Mouse (Mus musculus) liver, embryonic 14.5 days (tissue): ENCODE results near the gene Col4a2. TPM values are rescaled to one million over a fixed set of nuclear protein-coding genes. Genes with fewer than 3 reads are reported as not detected.
A peak's percentile ranks its signal among the peaks of the same experiment; 100 is the strongest.

Experiments
- ATAC-seq: fragments of 200-750 bp; cut with Nextera tagmentation; 2 replicates; pipeline ENCODE4 v1.8.0; 2017; ENCODE audit warnings: moderate number of reproducible peaks, mild to moderate bottlenecking, moderate library complexity; ENCODE audit not compliant: insufficient read depth
- DNase-seq, 3 experiments: peaks; one replicate each; pipeline ENCODE4 v3.0.0-alpha.2; 2012 to 2013; ENCODE audit warnings: low read depth in 3 of 3, low spot score in 3 of 3
- H3K27ac ChIP-seq: fragments of 300-500 bp; sonication (generic); 2 replicates; pipeline ENCODE4 v1.5.1; 2014; ENCODE audit warnings: moderate library complexity, mild to moderate bottlenecking, control low read depth, inconsistent platforms
- H3K27me3 ChIP-seq: fragments of 300-500 bp; sonication (generic); 2 replicates; pipeline ENCODE4 v1.6.1; 2014; ENCODE audit warnings: mild to moderate bottlenecking, low read length, moderate library complexity; ENCODE audit not compliant: control insufficient read depth, insufficient read depth
- H3K36me3 ChIP-seq: fragments of 300-500 bp; sonication (generic); replicated peaks from 2 replicates; pipeline ENCODE4 v1.6.1; 2014; ENCODE audit warnings: low read depth; ENCODE audit not compliant: control insufficient read depth, insufficient read depth
- H3K4me1 ChIP-seq, 2 experiments: fragments of 200-500 bp in 1 of 2; fragments of 300-500 bp in 1 of 2; sonication (generic) in 1 of 2; replicated peaks; 2 replicates each; pipeline ENCODE4 v1.6.1; 2012 to 2014; ENCODE audit warnings: antibody characterized with exemption in 1 of 2, inconsistent platforms in 1 of 2, low read length in 1 of 2; ENCODE audit not compliant: control insufficient read depth in 2 of 2, insufficient read depth in 2 of 2
- H3K4me2 ChIP-seq: fragments of 300-500 bp; sonication (generic); 2 replicates; pipeline ENCODE4 v1.6.1; 2014; ENCODE audit warnings: low read depth, mild to moderate bottlenecking, control low read depth, moderate library complexity
- H3K4me3 ChIP-seq, 2 experiments: fragments of 200-500 bp in 1 of 2; fragments of 300-500 bp in 1 of 2; sonication (generic) in 1 of 2; 2 replicates each; pipeline ENCODE4 v1.5.1; 2012 to 2014; ENCODE audit warnings: low read depth in 2 of 2, low read length in 2 of 2, mild to moderate bottlenecking in 2 of 2, control low read depth in 1 of 2, inconsistent platforms in 1 of 2, moderate library complexity in 1 of 2; ENCODE audit not compliant: insufficient read depth in 1 of 2
- H3K9ac ChIP-seq: fragments of 300-500 bp; sonication (generic); replicated peaks from 2 replicates; pipeline ENCODE4 v1.6.1; 2014; ENCODE audit warnings: mild to moderate bottlenecking, control low read depth, moderate library complexity
- H3K9me3 ChIP-seq: fragments of 300-500 bp; sonication (generic); 2 replicates; pipeline ENCODE4 v1.6.1; 2016; ENCODE audit warnings: low read length, mixed read lengths; ENCODE audit not compliant: control insufficient read depth
- CTCF ChIP-seq: IDR thresholded peaks from 2 replicates; pipeline ENCODE4 v1.5.1; 2016; ENCODE audit warnings: antibody characterized with exemption, low read depth, control low read depth
- EP300 ChIP-seq: IDR thresholded peaks from 2 replicates; pipeline ENCODE4 v1.6.1; 2016; ENCODE audit warnings: antibody characterized with exemption, low read depth
- WGBS: fragments of 180-500 bp; shearing (Covaris S2); extraction: QIAGEN DNeasy Blood & Tissue Kit; methylation state at CpG from one replicate; pipeline ENCODE4 v1.1.7; 2014; ENCODE audit not compliant: insufficient replicate concordance; 5-methylcytosine and 5-hydroxymethylcytosine counted together
- polyA plus RNA-seq, 2 experiments: library from polyadenylated mRNA; depleted of rRNA in 1 of 2; stranded (reverse) in 1 of 2; unstranded in 1 of 2; fragments of >200 nt; fragmentation: Nextera tagmentation in 1 of 2; extraction: Ambion mirVana in 1 of 2; gene quantifications; 2 replicates each; pipeline versions ENCODE4 v1.2.1 to v1.2.3; 2012 to 2014

Col4a2 gene
- polyA plus RNA-seq, 2 experiments = 4.7 to 4.9 TPM

DNA sequence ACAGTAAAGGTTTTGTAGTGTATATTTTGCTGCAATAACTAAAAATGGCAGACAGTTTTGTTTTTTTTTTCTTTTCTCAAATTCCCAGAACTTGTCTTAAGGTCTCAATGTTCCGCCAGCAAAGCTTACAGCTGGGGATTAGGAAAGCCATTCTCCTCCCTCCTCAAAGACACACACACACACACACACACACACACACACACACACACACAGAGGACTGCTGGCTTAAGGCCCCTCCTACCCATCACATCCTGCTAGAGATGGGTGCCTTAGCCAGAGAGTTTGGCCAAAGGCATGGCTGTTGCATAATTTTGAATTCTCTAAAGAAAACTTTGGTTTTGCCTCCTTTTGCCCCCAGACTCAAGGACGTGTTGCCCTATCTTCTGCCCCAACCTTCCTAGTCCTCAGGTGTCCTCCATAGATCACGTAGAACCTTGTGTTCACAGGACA lies 35.0 kb upstream of the Col4a2 start:
- H3K27me3 ChIP-seq = no peaks in the 10 kb centered on the region
- 38% methylated on average over 3 of the region's 3 CpGs for WGBS
- no peak for ATAC-seq
- DNase-seq = no peak
- TF ChIP-seq CTCF = no peak
- no peak for TF ChIP-seq EP300
- H3K9me3 ChIP-seq = no peaks in the 10 kb centered on the region
- H3K4me1 ChIP-seq = peaks cover 0 to 20% of the 10 kb centered on the region in 2 experiments; a peak in 3 of 4 replicates
- H3K4me2 ChIP-seq = no peak overlapping the region
- no peak overlapping the region for H3K9ac ChIP-seq
- no peak overlapping the region for H3K4me3 ChIP-seq
- no peak overlapping the region for H3K27ac ChIP-seq
- no peaks in the 10 kb centered on the region for H3K36me3 ChIP-seq

DNA sequence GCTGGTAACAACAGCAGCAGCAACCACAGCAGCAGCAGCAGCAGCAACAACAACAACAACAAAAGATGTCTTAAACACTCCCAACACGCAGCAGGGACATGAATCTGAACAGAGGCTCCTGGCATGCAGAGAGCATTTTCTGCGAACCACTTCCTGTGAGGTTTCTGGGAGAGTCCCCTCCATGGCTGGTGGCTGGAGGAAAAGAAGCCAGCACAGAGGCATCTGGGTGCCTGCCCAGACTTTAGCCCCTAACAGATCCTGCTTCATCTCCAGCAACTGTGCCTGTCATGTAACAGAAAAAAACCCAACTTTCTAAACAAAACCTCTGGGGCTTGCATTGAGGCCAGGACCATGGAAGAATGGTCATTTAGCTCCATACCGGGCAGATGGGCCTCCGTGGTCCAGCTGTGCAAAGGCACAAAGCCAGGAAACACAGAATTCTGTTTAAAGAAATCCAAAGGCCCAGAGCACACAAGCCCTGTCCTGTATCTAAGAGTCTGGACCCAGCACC lies 34.4 kb upstream of the Col4a2 start:
- no peak overlapping the region for H3K9ac ChIP-seq
- H3K36me3 ChIP-seq = no peaks in the 10 kb centered on the region
- no peak overlapping the region for H3K27ac ChIP-seq
- no peaks in the 10 kb centered on the region for H3K27me3 ChIP-seq
- WGBS = 13% methylated on average over 4 of the region's 4 CpGs
- no peak overlapping the region for H3K4me3 ChIP-seq
- no peaks in the 10 kb centered on the region for H3K9me3 ChIP-seq
- DNase-seq = no peak
- H3K4me2 ChIP-seq = no peak overlapping the region
- peaks cover 0 to 20% of the 10 kb centered on the region in 2 experiments; a peak in 3 of 4 replicates for H3K4me1 ChIP-seq
- TF ChIP-seq CTCF = no peak
- TF ChIP-seq EP300 = no peak
- no peak for ATAC-seq

DNA sequence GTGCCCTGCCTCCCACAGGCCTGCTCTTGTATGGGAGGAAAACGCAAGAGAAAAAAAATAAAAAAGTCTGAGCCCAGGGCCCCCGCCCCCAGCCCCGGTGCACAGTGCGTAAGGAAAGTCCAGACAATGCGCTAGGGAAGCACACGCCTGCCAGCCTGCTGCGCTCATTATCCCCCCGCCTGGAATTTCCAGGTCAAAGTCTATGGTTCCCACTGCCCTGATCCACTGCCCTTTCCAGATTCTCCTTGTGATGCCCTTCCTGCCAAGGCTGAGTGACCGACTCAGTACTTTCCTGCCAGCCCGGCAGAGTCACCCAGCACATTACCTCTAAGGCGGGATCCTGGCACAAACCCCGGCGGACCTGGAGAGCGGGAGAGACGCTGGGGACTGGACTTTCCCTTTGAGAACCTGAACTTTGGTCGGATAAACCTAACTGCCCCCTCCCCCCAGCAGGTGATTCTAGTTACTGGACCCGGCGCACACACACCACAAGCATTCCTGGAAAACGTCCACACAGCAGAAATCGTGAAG lies 33.2 kb upstream of the Col4a2 start:
- no peaks in the 10 kb centered on the region for H3K9me3 ChIP-seq
- peak overlapping the region; percentile 31 for H3K4me2 ChIP-seq
- no peaks in the 10 kb centered on the region for H3K27me3 ChIP-seq
- H3K4me1 ChIP-seq = peaks cover 0 to 18% of the 10 kb centered on the region in 2 experiments; a peak in 3 of 4 replicates
- WGBS = 21% methylated on average over 20 of the region's 20 CpGs
- no peak overlapping the region for H3K27ac ChIP-seq
- peak overlapping the region; percentile 27 to 51; a peak in 3 of 4 replicates for H3K4me3 ChIP-seq
- DNase-seq (no peak), ATAC-seq (peak; percentile 62)
- no peak for TF ChIP-seq EP300
- TF ChIP-seq CTCF = no peak
- no peak overlapping the region for H3K9ac ChIP-seq
- no peaks in the 10 kb centered on the region for H3K36me3 ChIP-seq

DNA sequence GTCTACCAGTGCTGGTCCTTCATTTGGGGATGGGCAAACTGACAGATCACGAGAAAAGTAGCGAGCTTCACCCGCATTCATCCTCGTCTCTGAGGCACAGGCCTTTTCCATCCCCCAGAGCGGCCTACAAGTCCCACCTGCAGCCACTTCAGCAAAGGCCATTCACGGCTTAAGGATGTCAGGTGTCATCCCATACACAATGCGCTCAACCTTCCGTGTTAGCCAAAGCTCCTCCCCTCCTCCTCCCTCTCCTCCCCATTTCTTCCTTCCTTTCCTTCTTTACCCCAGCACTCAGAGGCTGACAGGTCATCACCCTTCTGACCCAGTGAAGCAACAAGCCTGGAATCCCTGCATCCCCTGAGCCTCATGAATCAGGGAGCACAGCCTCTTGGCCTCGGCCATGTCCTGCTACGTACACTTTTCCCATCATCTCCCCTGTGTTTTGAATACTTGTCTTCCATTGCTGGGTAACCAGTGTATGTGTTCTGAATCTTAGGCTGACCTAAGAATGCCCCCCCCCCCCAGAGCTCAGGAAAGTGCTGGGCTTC lies 31.8 kb upstream of the Col4a2 start:
- WGBS = 62% methylated on average over 10 of the region's 10 CpGs
- Histone ChIP-seq H3K9ac (no peak overlapping the region), H3K27me3 (no peaks in the 10 kb centered on the region), H3K9me3 (no peaks in the 10 kb centered on the region), H3K4me3 (no peak overlapping the region), H3K4me2 (no peak overlapping the region), H3K27ac (no peak overlapping the region), H3K4me1 (peaks cover 0 to 14% of the 10 kb centered on the region in 2 experiments; a peak in 3 of 4 replicates), H3K36me3 (no peaks in the 10 kb centered on the region)
- ATAC-seq = no peak
- DNase-seq = no peak
- TF ChIP-seq EP300 (no peak), CTCF (no peak)

DNA sequence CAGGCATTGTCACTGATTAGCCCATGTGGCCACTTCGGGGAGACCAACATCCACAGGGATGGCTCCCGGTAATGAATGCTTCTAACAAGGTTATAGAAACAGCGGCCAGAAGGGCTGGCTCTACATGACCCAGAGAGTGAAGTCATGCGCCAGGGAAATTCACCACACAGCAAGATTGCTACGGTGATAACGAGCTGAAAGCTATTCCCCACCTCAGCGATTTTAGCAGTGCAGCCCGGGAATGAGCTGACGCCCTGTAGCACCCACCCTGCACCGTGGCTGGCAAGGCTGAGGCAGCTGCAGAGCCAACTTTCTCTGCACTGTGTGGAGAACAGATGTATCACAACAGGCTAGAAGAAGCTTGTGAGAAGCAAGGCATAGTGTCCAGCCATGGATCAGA lies 30.5 kb upstream of the Col4a2 start:
- no peak for ATAC-seq
- no peak for TF ChIP-seq EP300
- no peak for TF ChIP-seq CTCF
- 71% methylated on average over 10 of the region's 10 CpGs for WGBS
- Histone ChIP-seq H3K36me3 (no peaks in the 10 kb centered on the region), H3K9me3 (no peaks in the 10 kb centered on the region), H3K4me2 (no peak overlapping the region), H3K27ac (no peak overlapping the region), H3K4me1 (peaks cover 0 to 11% of the 10 kb centered on the region in 2 experiments; a peak in 3 of 4 replicates), H3K27me3 (no peaks in the 10 kb centered on the region), H3K4me3 (no peak overlapping the region), H3K9ac (no peak overlapping the region)
- no peak for DNase-seq
